Mouse (Mus musculus) ES-Bruce4 (cell line): Measurements from ENCODE around the gene Mybpc1. TPM values are rescaled to one million over a fixed set of nuclear protein-coding genes. Genes with fewer than 3 reads are reported as not detected.

ENCODE experiments used
- H3K27ac ChIP-seq: 2 replicates; pipeline ENCODE4 v1.5.1; 2012; ENCODE audit warnings: low read length, inconsistent platforms; ENCODE audit not compliant: insufficient read depth
- H3K27me3 ChIP-seq: 2 replicates; pipeline ENCODE4 v1.6.1; 2012; ENCODE audit warnings: mild to moderate bottlenecking, low read length, inconsistent platforms; ENCODE audit not compliant: control insufficient read depth, poor library complexity, insufficient read depth, severe bottlenecking
- H3K36me3 ChIP-seq: 2 replicates; pipeline ENCODE4 v1.6.1; 2012; ENCODE audit warnings: inconsistent platforms, mild to moderate bottlenecking, low read length, moderate library complexity; ENCODE audit not compliant: control insufficient read depth, poor library complexity, insufficient read depth, severe bottlenecking
- H3K4me1 ChIP-seq: one replicate; pipeline ENCODE4 v1.8.1; 2011; ENCODE audit warnings: low read length; ENCODE audit not compliant: control insufficient read depth, insufficient read depth
- H3K4me3 ChIP-seq: 2 replicates; pipeline ENCODE4 v1.5.1; 2011; ENCODE audit warnings: low read depth, mild to moderate bottlenecking, low read length
- H3K9ac ChIP-seq: 2 replicates; pipeline ENCODE4 v1.6.1; 2012; ENCODE audit warnings: low read depth, mild to moderate bottlenecking, inconsistent platforms; ENCODE audit not compliant: poor library complexity, severe bottlenecking
- H3K9me3 ChIP-seq: replicated peaks from 2 replicates; pipeline ENCODE4 v1.6.1; 2012; ENCODE audit warnings: mild to moderate bottlenecking, low read length, inconsistent platforms; ENCODE audit not compliant: control insufficient read depth, poor library complexity, insufficient read depth, severe bottlenecking
- CTCF ChIP-seq: IDR thresholded peaks from one replicate; pipeline ENCODE4 v1.8.1; 2011; ENCODE audit warnings: low read depth, low read length
- EP300 ChIP-seq: IDR thresholded peaks from 2 replicates; pipeline ENCODE4 v1.6.1; 2011; ENCODE audit warnings: low read depth, low read length; ENCODE audit not compliant: insufficient read depth
- POLR2A ChIP-seq: IDR thresholded peaks from one replicate; pipeline ENCODE4 v1.8.1; 2011; ENCODE audit warnings: low read length; ENCODE audit not compliant: insufficient read depth
- polyA plus RNA-seq: library from polyadenylated mRNA; stranded (reverse); fragments of >200 nt; gene quantifications from 2 replicates; pipeline ENCODE4 v1.2.4, GENCODE M21; 2011; ENCODE audit warnings: low read depth; ENCODE audit not compliant: missing spikeins, insufficient read depth, insufficient read length

Mybpc1 gene
- polyA plus RNA-seq, 1 experiment = not detected

GRCm38 (mm10) chr10:88624300-88624699 is 19.3 kb upstream of the Mybpc1 start:
- TF ChIP-seq POLR2A (no peak), EP300 (no peak), CTCF (no peak)
- Histone ChIP-seq H3K9ac (no peak overlapping the region), H3K27me3 (no peaks in the 10 kb centered on the region), H3K27ac (no peak overlapping the region), H3K4me3 (no peak overlapping the region), H3K4me1 (peaks cover 2% of the 10 kb centered on the region), H3K9me3 (peaks cover 7% of the 10 kb centered on the region; the same call in 1 of the 2 replicates), H3K36me3 (no peaks in the 10 kb centered on the region)

- Histone ChIP-seq H3K4me1 (peaks cover 2% of the 10 kb centered on the region), H3K4me3 (no peak overlapping the region), H3K9me3 (peaks cover 7% of the 10 kb centered on the region; the same call in 1 of the 2 replicates), H3K27ac (no peak overlapping the region), H3K9ac (no peak overlapping the region), H3K27me3 (no peaks in the 10 kb centered on the region), H3K36me3 (no peaks in the 10 kb centered on the region)
- TF ChIP-seq EP300 (no peak), CTCF (no peak), POLR2A (no peak)
Measured at GRCm38 (mm10) chr10:88622624-88623023, 17.7 kb upstream of the Mybpc1 start.

GRCm38 (mm10) chr10:88620809-88621208 is 15.9 kb upstream of the Mybpc1 start:
- no peaks in the 10 kb centered on the region for H3K36me3 ChIP-seq
- no peaks in the 10 kb centered on the region for H3K4me1 ChIP-seq
- no peak for TF ChIP-seq EP300
- TF ChIP-seq CTCF = no peak
- TF ChIP-seq POLR2A = no peak
- peaks cover 7% of the 10 kb centered on the region; the same call in 1 of the 2 replicates for H3K9me3 ChIP-seq
- H3K4me3 ChIP-seq = no peak overlapping the region
- H3K27ac ChIP-seq = no peak overlapping the region
- H3K27me3 ChIP-seq = no peaks in the 10 kb centered on the region
- H3K9ac ChIP-seq = no peak overlapping the region

GRCm38 (mm10) chr10:88613051-88613450 is 8.1 kb upstream of the Mybpc1 start:
- no peak overlapping the region for H3K27ac ChIP-seq
- H3K9me3 ChIP-seq = no peaks in the 10 kb centered on the region
- TF ChIP-seq POLR2A (no peak), CTCF (no peak), EP300 (no peak)
- H3K9ac ChIP-seq = no peak overlapping the region
- H3K4me3 ChIP-seq = no peak overlapping the region
- H3K36me3 ChIP-seq = no peaks in the 10 kb centered on the region
- H3K27me3 ChIP-seq = no peaks in the 10 kb centered on the region
- no peaks in the 10 kb centered on the region for H3K4me1 ChIP-seq

GRCm38 (mm10) chr10:88606686-88607085 is 1.7 kb upstream of the Mybpc1 start:
- no peak overlapping the region for H3K9ac ChIP-seq
- no peak overlapping the region for H3K27ac ChIP-seq
- no peaks in the 10 kb centered on the region for H3K27me3 ChIP-seq
- H3K36me3 ChIP-seq = no peaks in the 10 kb centered on the region
- TF ChIP-seq EP300 = no peak
- no peak for TF ChIP-seq POLR2A
- no peak for TF ChIP-seq CTCF
- no peaks in the 10 kb centered on the region for H3K4me1 ChIP-seq
- no peaks in the 10 kb centered on the region for H3K9me3 ChIP-seq
- no peak overlapping the region for H3K4me3 ChIP-seq

- Histone ChIP-seq H3K27me3 (no peaks in the 10 kb centered on the region), H3K9ac (no peak overlapping the region), H3K27ac (no peak overlapping the region), H3K4me1 (no peaks in the 10 kb centered on the region), H3K36me3 (no peaks in the 10 kb centered on the region), H3K9me3 (no peaks in the 10 kb centered on the region), H3K4me3 (no peak overlapping the region)
- TF ChIP-seq EP300 (no peak), POLR2A (no peak), CTCF (no peak)
Measured at GRCm38 (mm10) chr10:88606065-88606464, 1.1 kb upstream of the Mybpc1 start.
